Mouse (Mus musculus): ENCODE measurements around the gene Wdr25. TPM values are rescaled to one million over a fixed set of nuclear protein-coding genes. Genes with fewer than 3 reads are reported as not detected.

Wdr25 gene
- total RNA-seq, 2 experiments from 2014 or later: 2.7 to 4.1 TPM

GRCm38 (mm10) chr12:108984471-108984870, 91.0 kb downstream of the Wdr25 start:
- no peak for DNase-seq (ENCODE audit: low spot score)

- DNase-seq (ENCODE audit: low spot score): no peak
Observed at GRCm38 (mm10) chr12:108985025-108985424, 91.6 kb downstream of the Wdr25 start.

GRCm38 (mm10) chr12:108987448-108987847, 94.0 kb downstream of the Wdr25 start:
- no peak for DNase-seq (ENCODE audit: low spot score)

GRCm38 (mm10) chr12:108990425-108990824, 97.0 kb downstream of the Wdr25 start:
- DNase-seq (ENCODE audit: low spot score): no peak

- no peak for DNase-seq (ENCODE audit: low spot score)
Observed at GRCm38 (mm10) chr12:108993046-108993445, 99.6 kb downstream of the Wdr25 start.

- DNase-seq (ENCODE audit: low spot score): peak; percentile 65
Observed at GRCm38 (mm10) chr12:108994436-108995031, 101.1 kb downstream of the Wdr25 start.

GRCm38 (mm10) chr12:108995976-108996636, 102.7 kb downstream of the Wdr25 start:
- no peak for DNase-seq (ENCODE audit: low spot score)

- no peak for DNase-seq (ENCODE audit: low spot score)
Observed at GRCm38 (mm10) chr12:108997249-108997648, 103.8 kb downstream of the Wdr25 start.

GRCm38 (mm10) chr12:109002978-109003377, 109.5 kb downstream of the Wdr25 start:
- DNase-seq (ENCODE audit: low spot score): no peak

GRCm38 (mm10) chr12:109010070-109010649, 116.7 kb downstream of the Wdr25 start:
- no peak for DNase-seq (ENCODE audit: low spot score)

GRCm38 (mm10) chr12:109022181-109022691, 128.8 kb downstream of the Wdr25 start:
- no peak for DNase-seq (ENCODE audit: low spot score)

GRCm38 (mm10) chr12:109022966-109023365, 129.5 kb downstream of the Wdr25 start:
- no peak for DNase-seq (ENCODE audit: low spot score)

- DNase-seq (ENCODE audit: low spot score): no peak
Observed at GRCm38 (mm10) chr12:109023780-109024179, 130.3 kb downstream of the Wdr25 start.

- DNase-seq (ENCODE audit: low spot score): no peak
Observed at GRCm38 (mm10) chr12:109037026-109037425, 143.6 kb downstream of the Wdr25 start.

GRCm38 (mm10) chr12:109038179-109038819, 144.9 kb downstream of the Wdr25 start:
- DNase-seq (ENCODE audit: low spot score): no peak

GRCm38 (mm10) chr12:109039311-109039710, 145.9 kb downstream of the Wdr25 start:
- no peak for DNase-seq (ENCODE audit: low spot score)

GRCm38 (mm10) chr12:109044497-109044896, 151.1 kb downstream of the Wdr25 start:
- DNase-seq (ENCODE audit: low spot score): no peak

- DNase-seq (ENCODE audit: low spot score): no peak
Observed at GRCm38 (mm10) chr12:109045581-109045980, 152.2 kb downstream of the Wdr25 start.

GRCm38 (mm10) chr12:109049949-109050348, 156.5 kb downstream of the Wdr25 start:
- DNase-seq (ENCODE audit: low spot score): no peak

GRCm38 (mm10) chr12:109053020-109053806, 159.8 kb downstream of the Wdr25 start:
- no peak for DNase-seq (ENCODE audit: low spot score)

GRCm38 (mm10) chr12:109057736-109058135, 164.3 kb downstream of the Wdr25 start:
- no peak for DNase-seq (ENCODE audit: low spot score)

Measured in gastrocnemius, adult 18-20 months (tissue).